Mouse (Mus musculus) myocyte (in vitro differentiated cells): ENCODE data around the gene Cdk17.

ENCODE experiments used
- POLR2AphosphoS2 ChIP-seq: IDR thresholded peaks from one replicate; pipeline ENCODE4 v1.6.1; 2011; ENCODE audit warnings: low read depth, control low read depth; ENCODE audit not compliant: insufficient read length
- SRF ChIP-seq: IDR thresholded peaks from one replicate; pipeline ENCODE4 v1.6.1; 2011; ENCODE audit warnings: low read depth; ENCODE audit not compliant: control insufficient read depth, insufficient read length

DNA sequence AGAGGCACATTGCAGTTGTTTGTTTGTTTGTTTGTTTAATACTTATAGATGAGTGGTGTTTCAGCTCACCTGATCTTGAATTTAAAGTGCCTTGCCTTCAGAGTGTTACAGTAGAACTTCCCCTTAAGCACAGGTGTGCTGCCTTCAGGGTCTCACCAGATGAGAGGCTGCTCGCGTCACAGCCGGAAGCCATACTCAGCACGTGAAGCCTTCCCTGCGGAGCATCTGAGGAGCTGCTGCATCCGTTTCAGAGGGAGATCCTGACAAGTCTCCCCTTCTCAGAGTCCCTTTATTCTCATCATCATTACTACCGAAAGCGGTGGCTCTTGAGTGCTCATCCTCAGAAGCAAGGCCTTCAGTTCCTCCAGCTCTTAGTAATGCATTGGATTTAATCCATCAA lies 87.7 kb downstream of the Cdk17 start:
- TF ChIP-seq POLR2AphosphoS2 (no peak), SRF (no peak)
